Mouse (Mus musculus): ENCODE measurements around the gene Tpte.

Tpte gene

DNA sequence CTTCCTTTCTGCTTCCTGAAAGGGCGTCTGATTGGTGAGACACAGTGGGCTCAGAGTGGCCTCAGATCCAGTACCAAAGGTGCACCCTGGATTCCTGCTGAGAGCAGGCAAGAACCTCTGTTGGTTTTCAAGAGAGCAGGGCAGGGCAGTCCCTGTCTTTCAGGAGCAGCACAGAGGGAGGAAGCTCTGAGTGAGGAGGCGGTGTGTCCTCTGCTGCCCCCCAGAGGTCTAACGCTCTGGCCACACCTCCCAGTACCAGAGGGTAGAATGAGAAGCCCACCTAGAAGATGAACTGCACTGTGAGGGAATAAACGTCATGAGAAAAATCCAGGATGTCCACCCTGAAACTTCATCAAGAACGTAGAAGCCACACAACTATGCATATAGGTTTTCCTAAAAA lies 93.7 kb downstream of the Tpte start:
- DNase-seq (ENCODE audit: extremely low spot score): peak; percentile 60

DNA sequence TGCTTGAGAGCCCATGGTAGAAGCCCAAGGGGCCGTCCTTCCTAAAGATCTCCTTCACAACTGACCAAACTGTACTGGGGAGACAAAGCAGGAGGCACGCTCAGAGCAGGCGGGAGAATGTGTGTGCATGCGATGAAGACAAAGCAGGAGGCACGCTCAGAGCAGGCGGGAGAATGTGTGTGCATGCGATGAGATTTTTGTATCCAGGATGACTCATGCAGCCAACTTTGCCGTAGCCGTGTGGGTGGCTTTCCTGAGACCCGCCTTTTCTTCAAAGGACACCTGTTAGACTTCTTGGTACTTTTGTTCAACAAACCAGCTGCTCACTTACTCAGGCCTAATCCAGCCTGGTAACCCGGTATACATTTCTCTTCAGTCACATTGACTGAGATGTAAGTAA lies 97.7 kb downstream of the Tpte start:
- DNase-seq (ENCODE audit: extremely low spot score): no peak

- no peak for DNase-seq (ENCODE audit: extremely low spot score)
Observed at GRCm38 (mm10) chr8:22382824-22383595, 99.8 kb downstream of the Tpte start.

GRCm38 (mm10) chr8:22385158-22385557 lies 101.9 kb downstream of the Tpte start:
- no peak for DNase-seq (ENCODE audit: extremely low spot score)

GRCm38 (mm10) chr8:22389874-22390273 lies 106.6 kb downstream of the Tpte start:
- DNase-seq (ENCODE audit: extremely low spot score): no peak

GRCm38 (mm10) chr8:22390766-22391463 lies 107.7 kb downstream of the Tpte start:
- no peak for DNase-seq (ENCODE audit: extremely low spot score)

GRCm38 (mm10) chr8:22394471-22394870 lies 111.2 kb downstream of the Tpte start:
- no peak for DNase-seq (ENCODE audit: extremely low spot score)

- DNase-seq (ENCODE audit: extremely low spot score): no peak
Observed at GRCm38 (mm10) chr8:22395256-22395655, 112.0 kb downstream of the Tpte start.

- no peak for DNase-seq (ENCODE audit: extremely low spot score)
Observed at GRCm38 (mm10) chr8:22397811-22398141, 114.5 kb downstream of the Tpte start.

GRCm38 (mm10) chr8:22398142-22398951 lies 115.1 kb downstream of the Tpte start, which contains the start of gene Slc25a15:
TSS of gene Slc25a15 (minus strand) at chr8:22398597.
- DNase-seq (ENCODE audit: extremely low spot score): peak; percentile 96

GRCm38 (mm10) chr8:22399285-22399880 lies 116.1 kb downstream of the Tpte start:
- DNase-seq (ENCODE audit: extremely low spot score): no peak

DNA sequence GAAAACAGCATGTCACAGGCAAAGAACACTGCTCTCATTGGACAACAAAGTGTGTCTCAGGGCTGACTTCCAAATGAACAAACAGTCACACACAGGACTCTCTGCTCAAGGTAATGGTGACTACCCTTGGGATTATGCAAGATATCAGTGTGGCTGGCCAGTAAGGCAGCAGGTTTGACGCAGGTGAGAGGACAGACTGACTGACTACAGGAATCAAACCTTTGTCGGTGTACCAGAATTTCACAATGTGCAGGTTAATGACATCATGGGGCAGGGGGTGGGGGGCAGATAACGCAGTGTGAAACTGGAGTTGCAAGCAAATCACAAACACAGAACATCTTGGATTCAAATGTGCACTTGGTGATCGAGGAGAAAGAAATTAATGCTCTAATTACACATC lies 117.4 kb downstream of the Tpte start:
- DNase-seq (ENCODE audit: extremely low spot score): no peak

- no peak for DNase-seq (ENCODE audit: extremely low spot score)
Observed at GRCm38 (mm10) chr8:22403235-22403634, 120.0 kb downstream of the Tpte start.

GRCm38 (mm10) chr8:22405733-22406132 lies 122.5 kb downstream of the Tpte start:
- DNase-seq (ENCODE audit: extremely low spot score): no peak

DNA sequence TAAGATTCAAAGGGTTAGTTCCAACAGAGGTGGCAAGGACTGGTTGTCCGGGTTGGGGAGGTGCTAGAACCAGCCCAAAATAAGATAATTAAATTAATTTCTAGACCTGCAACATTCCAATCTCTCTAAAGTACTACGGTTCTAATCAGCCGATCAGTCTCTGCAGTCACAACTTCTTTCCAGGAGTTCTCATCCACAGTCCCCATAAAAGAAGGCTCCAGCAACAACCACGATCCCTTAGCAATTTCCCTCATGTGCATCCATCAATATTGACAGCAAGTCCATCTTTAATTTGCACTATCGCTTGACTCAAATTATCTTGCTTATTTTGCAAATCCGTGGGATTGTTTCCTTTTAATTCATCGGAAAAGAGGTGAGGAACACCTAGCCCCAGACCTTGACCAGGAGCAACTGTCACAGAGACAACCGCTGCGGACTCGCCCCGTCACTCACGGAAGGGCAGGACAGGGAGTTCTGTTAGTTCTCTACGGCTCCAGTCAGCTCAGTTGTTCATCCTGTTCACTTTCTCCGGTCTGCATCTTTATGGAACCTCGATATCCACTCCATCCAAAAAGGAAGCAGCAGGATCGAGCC lies 127.5 kb downstream of the Tpte start:
- no peak for DNase-seq (ENCODE audit: extremely low spot score)

- peak; percentile 90 for DNase-seq (ENCODE audit: extremely low spot score)
Observed at GRCm38 (mm10) chr8:22411282-22411702, 128.1 kb downstream of the Tpte start, which contains the start of gene Mrps31. TSS of gene Mrps31 (plus strand) at chr8:22411361.

DNA sequence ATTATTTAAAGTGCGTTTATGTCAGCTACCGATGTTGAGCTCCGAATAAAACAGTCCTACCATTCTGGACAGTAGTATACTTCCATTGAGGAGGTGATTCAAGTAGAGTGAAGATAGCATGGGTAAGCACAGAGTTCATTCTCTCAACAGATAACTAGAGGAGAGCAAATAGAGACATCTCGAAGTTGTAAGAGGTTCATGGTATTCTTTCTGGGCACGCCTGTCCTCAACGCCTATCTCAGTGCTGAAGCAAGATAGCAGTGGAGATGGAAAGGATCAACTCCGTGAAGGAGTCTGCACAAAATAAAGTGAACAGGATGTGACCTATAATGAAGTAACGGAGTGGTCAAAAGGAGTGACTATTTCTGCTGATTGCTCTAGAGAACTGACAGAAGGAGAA lies 128.7 kb downstream of the Tpte start:
- no peak for DNase-seq (ENCODE audit: extremely low spot score)
